Mouse (Mus musculus): ENCODE results near the gene Adarb1. TPM values are rescaled to one million over a fixed set of nuclear protein-coding genes. Genes with fewer than 3 reads are reported as not detected.

Gene Adarb1
- total and polyA plus RNA-seq, 3 experiments, result 11.4 to 17.2 (median 17.1) TPM

DNA sequence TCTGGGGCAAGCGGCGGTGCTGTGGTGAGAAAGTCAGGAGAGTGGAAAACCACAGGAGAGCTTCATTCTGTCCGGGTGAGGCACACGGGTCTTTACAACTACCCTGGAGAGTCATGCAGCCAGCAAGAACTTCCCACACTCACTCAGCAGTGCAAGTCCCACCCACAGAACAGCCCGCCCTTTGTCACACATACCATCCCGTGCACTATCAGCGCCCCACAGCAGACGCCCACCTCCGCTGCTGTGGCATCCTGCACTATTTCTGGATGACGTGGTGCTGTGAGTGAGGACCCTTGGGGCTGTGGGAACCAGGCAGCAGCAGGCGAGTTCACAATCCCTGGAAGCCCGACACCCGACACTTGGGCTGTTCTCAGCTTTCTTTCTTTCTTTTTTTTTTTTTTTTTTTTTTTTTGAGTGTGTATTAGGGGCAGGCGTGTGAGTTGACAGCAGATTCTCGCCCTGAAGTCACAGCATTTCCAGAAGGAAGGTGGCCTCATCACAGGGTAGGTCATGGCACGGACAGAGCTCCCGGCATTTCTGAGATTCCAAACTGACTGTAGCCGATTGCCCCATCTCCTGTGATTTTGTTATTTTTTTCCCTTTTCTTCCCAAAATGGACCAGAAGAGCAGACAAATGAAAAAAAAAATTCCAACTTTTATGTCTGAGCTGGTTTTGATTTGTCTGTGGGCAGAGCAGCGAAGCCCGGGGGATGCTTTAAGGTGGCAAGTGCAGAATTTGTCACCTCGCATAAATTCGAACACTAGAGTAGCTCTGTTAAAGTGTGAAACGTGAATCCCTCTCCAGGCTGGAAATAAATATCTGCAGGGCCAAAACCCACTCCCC is 31.5 kb upstream of the Adarb1 start:
- H3K4me3 ChIP-seq, result peak overlapping the region; percentile 27; the same call in 1 of the 2 replicates
- no peaks in the 10 kb centered on the region for H3K79me2 ChIP-seq (replicated peaks; ENCODE audit: control insufficient read depth, insufficient read depth, low read length)
- intact Hi-C loops (cut with DNase I), result loop anchor here (2.0 kb wide), 1 partner anchor 35 kb away; no protein-coding TSS in a partner anchor
- H3K27me3 ChIP-seq (ENCODE audit: control insufficient read depth, insufficient read depth, low read length), result no peaks in the 10 kb centered on the region
- WGBS, result 13% methylated on average over 23 of the region's 23 CpGs
- peaks cover 17% of the 10 kb centered on the region for H3K4me1 ChIP-seq (ENCODE audit: control insufficient read depth, insufficient read depth, low read length)
- peak overlapping the region; percentile 77 for H3K27ac ChIP-seq
- peak overlapping the region; percentile 70 for H3K9ac ChIP-seq (ENCODE audit: low read depth, low read length)
- H3K36me3 ChIP-seq (ENCODE audit: control insufficient read depth, insufficient read depth, low read length), result no peaks in the 10 kb centered on the region
- DNase-seq, result no peak
- TF ChIP-seq CTCF (IDR thresholded peaks at IDR 0.05) (no peak), POLR2A (IDR thresholded peaks at IDR 0.05; ENCODE audit: insufficient read depth, low read depth, low read length) (0 out of 2 replicates have a peak, but pooled peaks have one; percentile 46), EP300 (IDR thresholded peaks at IDR 0.05; ENCODE audit: insufficient read depth, low read depth, low read length) (no peak)

DNA sequence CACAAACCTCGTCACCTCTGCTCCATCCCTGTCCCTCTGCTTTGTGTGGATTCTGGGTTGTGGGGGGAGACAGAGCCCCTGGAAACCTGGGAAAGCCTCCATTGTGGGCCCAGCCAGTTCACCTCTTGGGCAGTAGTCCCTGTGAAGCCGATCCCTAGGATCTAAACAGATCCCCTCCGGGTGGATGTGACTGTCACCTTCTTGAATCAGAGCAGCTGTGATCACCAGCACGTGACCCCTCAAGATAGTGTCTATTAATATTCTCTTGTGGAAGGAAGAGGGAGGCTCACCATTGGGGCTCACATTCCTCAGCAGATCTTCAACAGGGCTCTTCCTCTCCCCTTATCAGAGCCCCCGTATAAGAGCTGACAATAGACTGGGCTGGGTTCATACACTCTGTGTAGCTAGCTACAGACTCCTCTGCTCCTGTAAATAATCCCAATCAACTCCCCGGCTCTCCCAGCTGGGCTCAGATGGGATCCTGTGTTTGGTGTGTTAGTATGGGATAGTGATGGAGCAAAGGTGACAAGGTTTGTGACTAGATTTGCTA is 30.7 kb upstream of the Adarb1 start:
- peaks cover 17% of the 10 kb centered on the region for H3K4me1 ChIP-seq (ENCODE audit: control insufficient read depth, insufficient read depth, low read length)
- no peaks in the 10 kb centered on the region for H3K27me3 ChIP-seq (ENCODE audit: control insufficient read depth, insufficient read depth, low read length)
- H3K27ac ChIP-seq, result peak overlapping the region; percentile 77
- TF ChIP-seq EP300 (IDR thresholded peaks at IDR 0.05; ENCODE audit: insufficient read depth, low read depth, low read length) (no peak), POLR2A (IDR thresholded peaks at IDR 0.05; ENCODE audit: insufficient read depth, low read depth, low read length) (no peak), CTCF (IDR thresholded peaks at IDR 0.05) (no peak)
- DNase-seq, result no peak
- no peaks in the 10 kb centered on the region for H3K36me3 ChIP-seq (ENCODE audit: control insufficient read depth, insufficient read depth, low read length)
- H3K79me2 ChIP-seq (replicated peaks; ENCODE audit: control insufficient read depth, insufficient read depth, low read length), result no peaks in the 10 kb centered on the region
- H3K9ac ChIP-seq (ENCODE audit: low read depth, low read length), result peak overlapping the region; percentile 70
- WGBS, result 16% methylated on average over 6 of the region's 6 CpGs
- H3K4me3 ChIP-seq, result peak overlapping the region; percentile 27; the same call in 1 of the 2 replicates
- intact Hi-C loops (cut with DNase I), result loop anchor here (2.0 kb wide), 1 partner anchor 36 kb away; no protein-coding TSS in a partner anchor

DNA sequence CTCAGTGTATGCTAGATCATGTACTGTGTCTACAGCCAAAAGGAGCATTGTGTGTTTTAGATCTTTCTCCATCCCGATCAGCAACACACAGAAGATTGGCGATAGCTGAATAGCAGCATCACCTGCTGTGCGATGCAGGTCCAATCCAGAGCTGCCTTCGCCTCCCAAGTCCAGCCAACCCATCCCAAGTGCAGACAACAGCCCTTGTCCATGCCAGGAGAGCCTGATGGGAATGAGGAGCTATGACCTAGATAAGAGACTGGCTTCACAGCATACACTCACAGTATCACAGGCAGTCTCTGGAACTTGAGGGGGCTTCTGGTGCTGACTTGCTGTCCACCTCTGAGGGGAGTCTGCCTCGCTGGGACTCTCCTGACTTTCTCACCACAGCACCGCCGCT is 30.1 kb upstream of the Adarb1 start:
- Histone ChIP-seq H3K4me3 (no peak overlapping the region), H3K27me3 (ENCODE audit: control insufficient read depth, insufficient read depth, low read length) (no peaks in the 10 kb centered on the region), H3K9ac (ENCODE audit: low read depth, low read length) (peak overlapping the region; percentile 7; the same call in 1 of the 2 replicates), H3K36me3 (ENCODE audit: control insufficient read depth, insufficient read depth, low read length) (no peaks in the 10 kb centered on the region), H3K4me1 (ENCODE audit: control insufficient read depth, insufficient read depth, low read length) (peaks cover 17% of the 10 kb centered on the region), H3K27ac (peak overlapping the region; percentile 77), H3K79me2 (replicated peaks; ENCODE audit: control insufficient read depth, insufficient read depth, low read length) (no peaks in the 10 kb centered on the region)
- TF ChIP-seq EP300 (IDR thresholded peaks at IDR 0.05; ENCODE audit: insufficient read depth, low read depth, low read length) (no peak), POLR2A (IDR thresholded peaks at IDR 0.05; ENCODE audit: insufficient read depth, low read depth, low read length) (no peak), CTCF (IDR thresholded peaks at IDR 0.05) (no peak)
- intact Hi-C loops (cut with DNase I), result loop anchor here (2.0 kb wide), 1 partner anchor 37 kb away; no protein-coding TSS in a partner anchor
- DNase-seq, result no peak
- 53% methylated on average over 7 of the region's 7 CpGs for WGBS

DNA sequence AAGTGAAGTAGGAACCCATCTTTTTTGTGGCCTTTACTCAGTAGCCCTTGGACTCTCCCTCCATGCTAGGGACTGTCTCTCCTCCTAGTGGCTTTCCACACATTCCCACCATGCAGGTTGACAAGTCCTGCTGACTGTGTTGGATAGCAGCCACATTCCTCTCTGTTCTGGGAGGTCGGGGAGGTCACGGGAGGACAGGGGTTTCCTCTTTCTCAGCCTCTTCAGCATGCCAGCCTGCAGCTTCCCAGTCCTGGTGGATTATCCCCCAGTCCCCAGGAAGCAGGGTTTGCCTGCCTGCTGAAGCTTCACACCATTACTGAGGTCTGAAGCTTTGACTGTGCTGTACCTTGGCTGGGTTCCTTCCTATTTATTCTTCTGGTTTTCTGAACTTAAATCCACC is 29.7 kb upstream of the Adarb1 start:
- DNase-seq, result no peak
- H3K4me3 ChIP-seq, result no peak overlapping the region
- no peaks in the 10 kb centered on the region for H3K79me2 ChIP-seq (replicated peaks; ENCODE audit: control insufficient read depth, insufficient read depth, low read length)
- intact Hi-C loops (cut with DNase I), result loop anchor here (2.0 kb wide), 1 partner anchor 37 kb away; no protein-coding TSS in a partner anchor
- TF ChIP-seq CTCF (IDR thresholded peaks at IDR 0.05) (peak; percentile 15; the same call in 1 of the 2 replicates), EP300 (IDR thresholded peaks at IDR 0.05; ENCODE audit: insufficient read depth, low read depth, low read length) (peak; percentile 70; the same call in 1 of the 2 replicates), POLR2A (IDR thresholded peaks at IDR 0.05; ENCODE audit: insufficient read depth, low read depth, low read length) (no peak)
- 10% methylated on average over 2 of the region's 2 CpGs for WGBS
- H3K9ac ChIP-seq (ENCODE audit: low read depth, low read length), result no peak overlapping the region
- H3K4me1 ChIP-seq (ENCODE audit: control insufficient read depth, insufficient read depth, low read length), result peaks cover 17% of the 10 kb centered on the region
- no peaks in the 10 kb centered on the region for H3K36me3 ChIP-seq (ENCODE audit: control insufficient read depth, insufficient read depth, low read length)
- H3K27ac ChIP-seq, result peak overlapping the region; percentile 77
- no peaks in the 10 kb centered on the region for H3K27me3 ChIP-seq (ENCODE audit: control insufficient read depth, insufficient read depth, low read length)

DNA sequence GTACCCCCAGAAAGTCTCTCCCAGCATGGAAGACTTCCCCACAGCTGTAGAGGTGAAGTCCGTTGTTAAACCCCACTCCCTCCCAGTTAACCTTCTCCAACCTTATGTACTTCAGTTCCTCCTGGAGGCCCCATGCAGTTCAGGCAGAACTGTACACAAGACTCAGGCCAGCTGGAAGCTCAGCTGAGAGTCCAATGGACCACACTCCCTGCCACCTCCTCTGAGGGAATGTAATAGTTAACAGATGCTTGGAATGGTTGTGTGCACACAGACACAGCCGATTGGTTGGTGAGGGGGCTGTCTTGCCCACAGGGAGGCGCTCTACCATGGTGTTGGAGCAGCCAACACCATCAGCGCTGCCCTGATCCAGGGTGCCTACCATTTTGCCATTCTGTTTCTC is 24.2 kb upstream of the Adarb1 start:
- H3K27ac ChIP-seq, result peak overlapping the region; percentile 84
- no peaks in the 10 kb centered on the region; the same call in 1 of the 2 replicates for H3K36me3 ChIP-seq (ENCODE audit: control insufficient read depth, insufficient read depth, low read length)
- WGBS, result 81% methylated on average over 4 of the region's 4 CpGs
- DNase-seq, result no peak
- intact Hi-C loops (cut with DNase I), result no loop called here
- no peaks in the 10 kb centered on the region for H3K27me3 ChIP-seq (ENCODE audit: control insufficient read depth, insufficient read depth, low read length)
- TF ChIP-seq POLR2A (IDR thresholded peaks at IDR 0.05; ENCODE audit: insufficient read depth, low read depth, low read length) (no peak), CTCF (IDR thresholded peaks at IDR 0.05) (0 out of 2 replicates have a peak, but pooled peaks have one; percentile 11)
- H3K4me1 ChIP-seq (ENCODE audit: control insufficient read depth, insufficient read depth, low read length), result peaks cover 4% of the 10 kb centered on the region
- no peaks in the 10 kb centered on the region for H3K79me2 ChIP-seq (replicated peaks; ENCODE audit: control insufficient read depth, insufficient read depth, low read length)
- no peak overlapping the region for H3K9ac ChIP-seq (ENCODE audit: low read depth, low read length)
- H3K4me3 ChIP-seq, result no peak overlapping the region

Measured in heart, adult 2 months (tissue).